Mouse (Mus musculus): ENCODE results near the gene Gnat2.

DNA sequence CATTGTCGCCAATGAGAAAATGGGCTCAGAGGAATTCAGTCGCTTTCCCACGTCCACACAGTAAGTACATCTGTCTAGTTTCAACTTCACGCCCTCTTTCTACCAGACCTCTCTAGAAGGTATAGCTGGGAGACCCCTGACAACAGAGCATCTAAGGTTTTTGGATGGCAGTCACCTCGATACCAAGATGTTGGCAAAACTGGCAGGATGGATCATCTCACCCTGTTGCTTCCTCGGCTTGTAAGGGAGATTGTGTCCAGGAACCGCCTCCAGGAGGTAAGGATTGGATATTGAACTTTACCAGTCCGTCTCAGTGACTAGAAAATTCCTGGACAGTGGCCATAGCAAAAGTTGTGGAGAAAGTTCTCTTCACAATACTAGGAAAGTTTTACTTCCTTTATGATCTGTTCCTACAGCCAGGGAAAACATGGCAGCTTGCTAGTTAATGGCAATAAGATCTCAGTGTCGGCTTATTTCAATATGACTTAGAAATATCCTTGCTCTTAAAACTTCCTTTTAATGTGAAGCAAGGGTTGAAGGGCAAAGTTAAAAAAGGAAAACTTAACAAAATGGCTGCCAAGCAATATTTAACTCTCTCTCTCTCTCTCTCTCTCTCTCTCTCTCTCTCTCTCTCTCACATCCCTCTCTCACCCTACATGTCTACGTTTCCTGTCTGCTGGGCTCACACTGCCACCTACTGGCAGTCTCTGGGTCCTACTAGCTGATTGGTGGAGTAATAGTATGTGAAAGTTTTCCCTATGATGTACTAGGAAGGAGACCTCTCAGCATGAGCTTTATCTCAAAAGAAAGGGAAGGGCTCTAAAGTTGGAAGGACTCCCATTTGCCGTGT, 55.0 kb downstream of the Gnat2 start:
- TF ChIP-seq EP300 (IDR thresholded peaks at IDR 0.05; ENCODE audit: insufficient read depth, low read depth, low read length) (peak; percentile 95), CTCF (IDR thresholded peaks at IDR 0.05) (peak; percentile 89), POLR2A (IDR thresholded peaks at IDR 0.05; ENCODE audit: insufficient read depth, low read depth, low read length) (0 out of 2 replicates have a peak, but pooled peaks have one; percentile 25)

All from heart, adult 2 months (tissue).